27 mouse cellular contexts compared by ENCODE assay signal in genomic region chr5:43446295-43446694, GRCm38 (mm10).
"Had no signal": no experiment of that assay in that cellular context is flagged by ENCODE, and none has a peak within 500 bp of the region (broad histone marks: within the 10 kb centered on the region; RNA-seq: fewer than 3 reads in every experiment).

No protein-coding gene starts in this region.

- H3K9ac ChIP-seq: embryonic facial prominence, embryonic 12.5 days; embryonic facial prominence, embryonic 13.5 days; embryonic facial prominence, embryonic 15.5 days; forebrain, embryonic 12.5 days; forebrain, embryonic 13.5 days; forebrain, embryonic 15.5 days; forebrain, postnatal 0 days had no signal

- H3K4me1 ChIP-seq: embryonic facial prominence, embryonic 10.5 days; embryonic facial prominence, embryonic 12.5 days; embryonic facial prominence, embryonic 13.5 days; embryonic facial prominence, embryonic 15.5 days; forebrain, embryonic 10.5 days; forebrain, embryonic 12.5 days; forebrain, embryonic 13.5 days; forebrain, embryonic 15.5 days had no signal

- H3K27me3 ChIP-seq: embryonic facial prominence, embryonic 12.5 days; embryonic facial prominence, embryonic 13.5 days; embryonic facial prominence, embryonic 15.5 days; forebrain, embryonic 12.5 days; forebrain, embryonic 13.5 days; forebrain, embryonic 15.5 days had no signal

- ATAC-seq: forebrain, embryonic 13.5 days; forebrain, embryonic 14.5 days; forebrain, embryonic 15.5 days; forebrain, embryonic 16.5 days; forebrain, postnatal 0 days had no signal

- H3K4me3 ChIP-seq: embryonic facial prominence, embryonic 10.5 days; embryonic facial prominence, embryonic 12.5 days; embryonic facial prominence, embryonic 13.5 days; embryonic facial prominence, embryonic 15.5 days; erythroblast, embryonic 14.5 days; forebrain, embryonic 10.5 days; forebrain, embryonic 12.5 days; forebrain, embryonic 13.5 days; forebrain, embryonic 15.5 days; gastrocnemius, adult 2 months; heart, adult 2 months had no signal

- H3K4me2 ChIP-seq: embryonic facial prominence, embryonic 12.5 days; embryonic facial prominence, embryonic 13.5 days; embryonic facial prominence, embryonic 15.5 days; forebrain, embryonic 12.5 days; forebrain, embryonic 13.5 days; forebrain, embryonic 15.5 days had no signal

- H3K36me3 ChIP-seq: embryonic facial prominence, embryonic 10.5 days; embryonic facial prominence, embryonic 12.5 days; embryonic facial prominence, embryonic 13.5 days; embryonic facial prominence, embryonic 15.5 days; forebrain, embryonic 10.5 days; forebrain, embryonic 12.5 days; forebrain, embryonic 15.5 days had no signal

- H3K27ac ChIP-seq: embryonic facial prominence, embryonic 10.5 days; embryonic facial prominence, embryonic 12.5 days; embryonic facial prominence, embryonic 13.5 days; embryonic facial prominence, embryonic 15.5 days; forebrain, embryonic 10.5 days; forebrain, embryonic 12.5 days; forebrain, embryonic 13.5 days; forebrain, embryonic 15.5 days; gastrocnemius, adult 2 months; heart, adult 2 months had no signal

- H3K9me3 ChIP-seq: embryonic facial prominence, embryonic 12.5 days; embryonic facial prominence, embryonic 15.5 days; forebrain, embryonic 13.5 days; forebrain, embryonic 15.5 days had no signal

- DNase-seq: cerebellum, adult 8-10 months; cerebellum, adult 9-10 months; cerebellum, adult 9-11 months; cerebellum, postnatal 10 days; cerebellum, postnatal 14 days; cerebellum, postnatal 25 days; cerebellum, postnatal 36 days; embryo, embryonic 11 days; forebrain, postnatal 0 days; gastrocnemius, adult 2 months; gastrocnemius, postnatal 10 days; gastrocnemius, postnatal 14 days; gastrocnemius, postnatal 25 days; gastrocnemius, postnatal 36 days; heart, adult 18-20 months; heart, adult 2 months had no signal
